Mouse (Mus musculus) kidney, embryonic 16.5 days (tissue): Measurements from ENCODE around the gene Adra2c. TPM values are rescaled to one million over a fixed set of nuclear protein-coding genes. Genes with fewer than 3 reads are reported as not detected.

Experiments used
- ATAC-seq: fragments of 200-750 bp; cut with Nextera tagmentation; 2 replicates; pipeline ENCODE4 v1.8.0; 2017; ENCODE audit warnings: moderate TSS enrichment; ENCODE audit not compliant: low FRiP score, low TSS enrichment
- H3K27ac ChIP-seq: fragments of 300-500 bp; sonication (generic); 2 replicates; pipeline ENCODE4 v1.5.1; 2014; ENCODE audit warnings: low read length
- H3K27me3 ChIP-seq: fragments of 300-500 bp; sonication (generic); 2 replicates; pipeline ENCODE4 v1.6.1; 2014; ENCODE audit warnings: low read length, control low read depth, mixed read lengths; ENCODE audit not compliant: insufficient read depth
- H3K36me3 ChIP-seq: fragments of 300-500 bp; sonication (generic); 2 replicates; pipeline ENCODE4 v1.6.1; 2014; ENCODE audit warnings: low read length, control low read depth, mixed read lengths; ENCODE audit not compliant: insufficient read depth
- H3K4me1 ChIP-seq: fragments of 300-500 bp; sonication (generic); 2 replicates; pipeline ENCODE4 v1.6.1; 2014; ENCODE audit warnings: low read length, control low read depth, mixed read lengths; ENCODE audit not compliant: insufficient read depth
- H3K4me2 ChIP-seq: fragments of 300-500 bp; sonication (generic); replicated peaks from 2 replicates; pipeline ENCODE4 v1.6.1; 2014; ENCODE audit warnings: low read depth, low read length
- H3K4me3 ChIP-seq: fragments of 300-500 bp; sonication (generic); 2 replicates; pipeline ENCODE4 v1.5.1; 2014; ENCODE audit warnings: mild to moderate bottlenecking, low read length
- H3K9ac ChIP-seq: fragments of 300-500 bp; sonication (generic); replicated peaks from 2 replicates; pipeline ENCODE4 v1.6.1; 2014; ENCODE audit warnings: low read length
- H3K9me3 ChIP-seq: fragments of 300-500 bp; sonication (generic); 2 replicates; pipeline ENCODE4 v1.6.1; 2016; ENCODE audit warnings: low read length, control low read depth
- WGBS: fragments of 180-500 bp; shearing (Covaris S2); extraction: QIAGEN DNeasy Blood & Tissue Kit; methylation state at CpG from one replicate; pipeline ENCODE4 v1.1.7; 2014; 5-methylcytosine and 5-hydroxymethylcytosine counted together
- polyA plus RNA-seq: library from polyadenylated mRNA; unstranded; fragments of >200 nt; fragmentation: Nextera tagmentation; extraction: Ambion mirVana; gene quantifications from 2 replicates; pipeline ENCODE4 v1.2.1, GENCODE M21; 2015

The Adra2c gene
- polyA plus RNA-seq, 1 experiment from 2014 or later = 0.16 TPM

- WGBS = 85% methylated on average over 11 of the region's 11 CpGs
- H3K27me3 ChIP-seq = peaks cover 53% of the 10 kb centered on the region
- no peak for ATAC-seq
Measured at GRCm38 (mm10) chr5:35275356-35275755, 2.8 kb upstream of the Adra2c start.

GRCm38 (mm10) chr5:35278741-35279695 is 899 bp downstream of the Adra2c start:
- Histone ChIP-seq H3K27ac (no peak overlapping the region), H3K9me3 (no peaks in the 10 kb centered on the region), H3K36me3 (no peaks in the 10 kb centered on the region), H3K27me3 (peaks cover 80% of the 10 kb centered on the region), H3K4me1 (peaks cover 11% of the 10 kb centered on the region; the same call in 1 of the 2 replicates), H3K4me3 (peak overlapping the region; percentile 55), H3K9ac (peak overlapping the region; percentile 57), H3K4me2 (peak overlapping the region; percentile 91)
- WGBS = under 1% methylated on average over 103 of the region's 118 CpGs
- peak; percentile 76; the same call in 1 of the 2 replicates for ATAC-seq

More at GRCm38 (mm10) chr5:35275356-35275755, 2.8 kb upstream of the Adra2c start:
- peaks cover 8% of the 10 kb centered on the region; the same call in 1 of the 2 replicates for H3K4me1 ChIP-seq
- no peak overlapping the region for H3K4me3 ChIP-seq
- H3K9ac ChIP-seq = no peak overlapping the region
- no peaks in the 10 kb centered on the region for H3K36me3 ChIP-seq
- no peaks in the 10 kb centered on the region for H3K9me3 ChIP-seq
- no peak overlapping the region for H3K4me2 ChIP-seq
- no peak overlapping the region for H3K27ac ChIP-seq

- no peak for ATAC-seq
- peak overlapping the region; percentile 57 for H3K9ac ChIP-seq
- H3K4me2 ChIP-seq = peak overlapping the region; percentile 91
- H3K27me3 ChIP-seq = peaks cover 80% of the 10 kb centered on the region
- no peaks in the 10 kb centered on the region for H3K36me3 ChIP-seq
- H3K27ac ChIP-seq = no peak overlapping the region
- peak overlapping the region; percentile 55 for H3K4me3 ChIP-seq
- peaks cover 11% of the 10 kb centered on the region; the same call in 1 of the 2 replicates for H3K4me1 ChIP-seq
- H3K9me3 ChIP-seq = no peaks in the 10 kb centered on the region
- 0% methylated on average over 43 of the region's 49 CpGs for WGBS
Measured at GRCm38 (mm10) chr5:35279696-35280001, 1.5 kb downstream of the Adra2c start.

GRCm38 (mm10) chr5:35280002-35280782 is 2.1 kb downstream of the Adra2c start:
- Histone ChIP-seq H3K36me3 (no peaks in the 10 kb centered on the region), H3K27me3 (peaks cover 76% of the 10 kb centered on the region), H3K9ac (no peak overlapping the region), H3K9me3 (no peaks in the 10 kb centered on the region), H3K4me3 (peak overlapping the region; percentile 55), H3K27ac (no peak overlapping the region), H3K4me1 (peaks cover 11% of the 10 kb centered on the region; the same call in 1 of the 2 replicates), H3K4me2 (peak overlapping the region; percentile 91)
- WGBS = 4% methylated on average over 75 of the region's 75 CpGs
- ATAC-seq = no peak

- no peaks in the 10 kb centered on the region for H3K36me3 ChIP-seq
- H3K4me3 ChIP-seq = peak overlapping the region; percentile 55
- peak overlapping the region; percentile 91 for H3K4me2 ChIP-seq
- no peak for ATAC-seq
- H3K4me1 ChIP-seq = peaks cover 11% of the 10 kb centered on the region; the same call in 1 of the 2 replicates
- H3K9ac ChIP-seq = no peak overlapping the region
- H3K27me3 ChIP-seq = peaks cover 70% of the 10 kb centered on the region
- 5% methylated on average over 36 of the region's 40 CpGs for WGBS
- H3K27ac ChIP-seq = no peak overlapping the region
- H3K9me3 ChIP-seq = no peaks in the 10 kb centered on the region
Measured at GRCm38 (mm10) chr5:35280783-35281165, 2.7 kb downstream of the Adra2c start.

GRCm38 (mm10) chr5:35285281-35285680 is 7.2 kb downstream of the Adra2c start:
- Histone ChIP-seq H3K9me3 (no peaks in the 10 kb centered on the region), H3K36me3 (no peaks in the 10 kb centered on the region), H3K4me2 (no peak overlapping the region), H3K4me3 (no peak overlapping the region), H3K27me3 (peaks cover 27% of the 10 kb centered on the region), H3K27ac (no peak overlapping the region), H3K9ac (no peak overlapping the region), H3K4me1 (peaks cover 3% of the 10 kb centered on the region; the same call in 1 of the 2 replicates)
- 62% methylated on average over 3 of the region's 3 CpGs for WGBS
- ATAC-seq = no peak

GRCm38 (mm10) chr5:35286190-35286589 is 8.1 kb downstream of the Adra2c start:
- Histone ChIP-seq H3K9ac (no peak overlapping the region), H3K27ac (no peak overlapping the region), H3K4me1 (no peaks in the 10 kb centered on the region), H3K4me3 (no peak overlapping the region), H3K4me2 (no peak overlapping the region), H3K9me3 (no peaks in the 10 kb centered on the region), H3K36me3 (no peaks in the 10 kb centered on the region), H3K27me3 (peaks cover 18% of the 10 kb centered on the region)
- ATAC-seq = no peak
- 73% methylated on average over 5 of the region's 5 CpGs for WGBS

- no peaks in the 10 kb centered on the region for H3K9me3 ChIP-seq
- no peak for ATAC-seq
- no peaks in the 10 kb centered on the region for H3K27me3 ChIP-seq
- H3K4me3 ChIP-seq = no peak overlapping the region
- no peaks in the 10 kb centered on the region for H3K4me1 ChIP-seq
- H3K9ac ChIP-seq = no peak overlapping the region
- H3K4me2 ChIP-seq = no peak overlapping the region
- 16% methylated on average over 3 of the region's 3 CpGs for WGBS
- H3K27ac ChIP-seq = no peak overlapping the region
- no peaks in the 10 kb centered on the region for H3K36me3 ChIP-seq
Measured at GRCm38 (mm10) chr5:35299621-35300020, 21.5 kb downstream of the Adra2c start.

- Histone ChIP-seq H3K27me3 (no peaks in the 10 kb centered on the region), H3K27ac (no peak overlapping the region), H3K9me3 (no peaks in the 10 kb centered on the region), H3K36me3 (no peaks in the 10 kb centered on the region), H3K4me1 (no peaks in the 10 kb centered on the region), H3K9ac (no peak overlapping the region), H3K4me2 (no peak overlapping the region), H3K4me3 (no peak overlapping the region)
- 75% methylated on average over 3 of the region's 3 CpGs for WGBS
- ATAC-seq = no peak
Measured at GRCm38 (mm10) chr5:35304191-35304590, 26.1 kb downstream of the Adra2c start.
